Mouse (Mus musculus) spleen, adult 2 months (tissue): Measurements from ENCODE around the gene AA986860.

Experiments
- CTCF ChIP-seq: fragments of 200-500 bp; IDR thresholded peaks from 2 replicates; pipeline ENCODE4 v1.5.1; 2011; ENCODE audit warnings: mild to moderate bottlenecking, inconsistent platforms; ENCODE audit not compliant: insufficient read depth, insufficient read length, insufficient replicate concordance; ENCODE audit errors: extremely low read depth
- POLR2A ChIP-seq: fragments of 200-500 bp; IDR thresholded peaks from 2 replicates; pipeline ENCODE4 v1.6.1; 2011; ENCODE audit warnings: low read depth, low read length, inconsistent platforms

DNA sequence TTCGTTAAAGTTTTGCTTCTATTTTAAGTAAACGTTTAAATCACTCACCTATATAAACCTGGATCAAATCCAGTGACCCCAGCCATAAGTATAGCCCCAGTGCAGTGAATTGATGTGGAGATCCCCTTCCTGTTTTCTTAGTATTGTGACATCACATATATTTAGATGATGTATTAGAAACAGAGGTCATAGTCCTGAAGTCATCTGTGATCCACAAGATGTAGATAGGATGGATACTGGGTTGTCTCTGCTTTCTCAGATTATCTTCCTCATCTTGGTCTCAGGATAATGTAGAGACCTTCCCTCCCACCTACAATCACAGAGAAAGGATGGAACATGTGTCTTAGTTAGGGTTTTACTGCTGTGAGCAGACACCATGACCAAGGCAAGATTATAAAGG, 2.6 kb upstream of the AA986860 start, which contains the start of gene Pfkfb2:
- TF ChIP-seq CTCF (no peak), POLR2A (no peak)
